Mouse (Mus musculus) liver, adult 2 months (tissue): ENCODE measurements around the gene Slc4a3. TPM values are rescaled to one million over a fixed set of nuclear protein-coding genes. Genes with fewer than 3 reads are reported as not detected.

ENCODE experiments used
- DNase-seq: peaks from one replicate; pipeline ENCODE4 v3.0.0-alpha.2; 2011; ENCODE audit warnings: low read depth, low spot score; ENCODE audit errors: extremely low read depth
- H3K27ac ChIP-seq: fragments of 200-500 bp; replicated peaks from 2 replicates; pipeline ENCODE4 v1.5.1; 2012; ENCODE audit warnings: low read depth, mild to moderate bottlenecking, control low read depth, inconsistent platforms, low read length; ENCODE audit not compliant: insufficient read depth
- H3K27me3 ChIP-seq: fragments of 200-500 bp; 2 replicates; pipeline ENCODE4 v1.6.1; 2012; ENCODE audit warnings: mild to moderate bottlenecking, moderate library complexity, low read length, inconsistent platforms; ENCODE audit not compliant: control insufficient read depth, insufficient read depth
- H3K36me3 ChIP-seq: fragments of 200-500 bp; 2 replicates; pipeline ENCODE4 v1.6.1; 2012; ENCODE audit warnings: low read length, inconsistent platforms; ENCODE audit not compliant: control insufficient read depth, insufficient read depth
- H3K4me1 ChIP-seq: fragments of 200-500 bp; 2 replicates; pipeline ENCODE4 v1.6.1; 2011; ENCODE audit warnings: low read length; ENCODE audit not compliant: control insufficient read depth, insufficient read depth
- H3K4me3 ChIP-seq: fragments of 200-500 bp; 2 replicates; pipeline ENCODE4 v1.5.1; 2011; ENCODE audit warnings: low read depth, mild to moderate bottlenecking, control low read depth, low read length, moderate library complexity; ENCODE audit not compliant: insufficient read depth
- H3K79me2 ChIP-seq: fragments of 200-500 bp; 2 replicates; pipeline ENCODE4 v1.6.1; 2012; ENCODE audit warnings: inconsistent platforms, mild to moderate bottlenecking, low read length, moderate library complexity; ENCODE audit not compliant: control insufficient read depth, insufficient read depth
- H3K9ac ChIP-seq: fragments of 200-500 bp; 2 replicates; pipeline ENCODE4 v1.6.1; 2012; ENCODE audit warnings: low read depth, mild to moderate bottlenecking, control low read depth, inconsistent platforms, low read length
- CTCF ChIP-seq: fragments of 200-500 bp; IDR thresholded peaks from 2 replicates; pipeline ENCODE4 v1.5.1; 2011; ENCODE audit warnings: low read depth, low read length, control low read depth
- POLR2A ChIP-seq: fragments of 200-500 bp; IDR thresholded peaks from 2 replicates; pipeline ENCODE4 v1.6.1; 2011; ENCODE audit warnings: low read length, control low read depth; ENCODE audit not compliant: insufficient read depth; ENCODE audit errors: extremely low read depth
- WGBS: fragments of 180-500 bp; shearing (Covaris S2); methylation state at CpG from one replicate; pipeline ENCODE4 v1.1.7; 2018; 5-methylcytosine and 5-hydroxymethylcytosine counted together
- polyA plus RNA-seq: library from polyadenylated mRNA; depleted of rRNA; stranded (reverse); fragments of >200 nt; gene quantifications from 2 replicates; pipeline ENCODE4 v1.2.3, GENCODE M21; 2012
- total RNA-seq: library from RNA; depleted of rRNA; stranded (reverse); fragments of >200 nt; gene quantifications from 2 replicates; pipeline ENCODE4 v1.2.3, GENCODE M21; 2014

The Slc4a3 gene
- total and polyA plus RNA-seq, 2 experiments: 0.37 to 0.76 TPM

DNA sequence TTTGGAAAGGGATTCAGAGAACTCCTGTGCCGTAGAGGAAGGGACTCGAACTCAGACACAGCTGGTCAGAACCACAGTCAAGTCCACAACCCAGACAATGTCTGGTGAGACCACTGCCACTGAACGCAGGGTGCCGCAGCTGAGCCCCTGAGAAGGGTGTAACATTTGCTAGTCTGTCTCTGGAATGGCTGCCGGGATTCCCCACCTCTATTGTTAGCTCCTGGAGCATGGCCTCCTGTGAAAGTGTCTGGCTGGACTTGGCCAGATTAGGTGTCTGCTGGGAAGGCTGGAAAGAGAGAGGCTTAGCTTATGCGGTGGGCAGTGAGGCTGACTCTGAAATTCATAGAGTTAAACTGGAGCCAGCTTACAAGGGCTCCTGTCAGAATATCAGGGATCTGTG lies 24.3 kb downstream of the Slc4a3 start:
- peaks cover 10% of the 10 kb centered on the region; the same call in 1 of the 2 replicates for H3K27me3 ChIP-seq
- no peaks in the 10 kb centered on the region for H3K36me3 ChIP-seq
- H3K27ac ChIP-seq: no peak overlapping the region
- TF ChIP-seq CTCF (no peak), POLR2A (no peak)
- DNase-seq: no peak
- no peaks in the 10 kb centered on the region for H3K4me1 ChIP-seq
- no peak overlapping the region for H3K4me3 ChIP-seq
- H3K9ac ChIP-seq: no peak overlapping the region
- H3K79me2 ChIP-seq: no peaks in the 10 kb centered on the region
- WGBS: 66% methylated on average over 6 of the region's 6 CpGs

DNA sequence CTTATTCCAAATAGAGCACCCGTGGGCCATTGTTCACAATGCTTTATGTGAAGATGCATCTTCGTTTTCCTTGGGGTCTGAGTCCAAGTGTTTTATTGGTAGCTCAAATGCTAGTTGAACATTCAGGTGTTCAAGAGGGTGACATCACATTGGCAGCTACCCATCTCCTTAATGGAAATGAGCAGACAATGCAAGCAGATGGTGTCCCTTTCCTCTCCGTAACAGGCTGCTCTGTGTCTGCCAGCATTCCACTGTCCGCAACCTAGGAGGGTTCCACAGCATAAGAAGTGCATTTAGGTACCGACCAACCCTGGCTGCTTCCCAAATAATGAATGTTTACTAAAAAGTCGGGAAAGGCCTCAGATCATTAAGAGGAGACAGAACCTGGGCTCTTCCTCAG lies 26.7 kb downstream of the Slc4a3 start:
- no peak for DNase-seq

GRCm38 (mm10) chr1:75573715-75574114 lies 27.6 kb downstream of the Slc4a3 start:
- Histone ChIP-seq H3K9ac (no peak overlapping the region), H3K79me2 (no peaks in the 10 kb centered on the region), H3K36me3 (no peaks in the 10 kb centered on the region), H3K4me3 (no peak overlapping the region), H3K27ac (no peak overlapping the region), H3K4me1 (no peaks in the 10 kb centered on the region), H3K27me3 (peaks cover 10% of the 10 kb centered on the region; the same call in 1 of the 2 replicates)
- no peak for TF ChIP-seq POLR2A
- no peak for TF ChIP-seq CTCF
- WGBS: 83% methylated on average over 7 of the region's 7 CpGs
- DNase-seq: no peak

More for the DNA sequence above, 26.7 kb downstream of the Slc4a3 start:
- 77% methylated on average over 6 of the region's 6 CpGs for WGBS
- no peak for TF ChIP-seq CTCF
- TF ChIP-seq POLR2A: no peak
- H3K27ac ChIP-seq: no peak overlapping the region
- no peak overlapping the region for H3K9ac ChIP-seq
- no peak overlapping the region for H3K4me3 ChIP-seq
- no peaks in the 10 kb centered on the region for H3K79me2 ChIP-seq
- no peaks in the 10 kb centered on the region for H3K36me3 ChIP-seq
- H3K27me3 ChIP-seq: peaks cover 14% of the 10 kb centered on the region; the same call in 1 of the 2 replicates
- no peaks in the 10 kb centered on the region for H3K4me1 ChIP-seq

DNA sequence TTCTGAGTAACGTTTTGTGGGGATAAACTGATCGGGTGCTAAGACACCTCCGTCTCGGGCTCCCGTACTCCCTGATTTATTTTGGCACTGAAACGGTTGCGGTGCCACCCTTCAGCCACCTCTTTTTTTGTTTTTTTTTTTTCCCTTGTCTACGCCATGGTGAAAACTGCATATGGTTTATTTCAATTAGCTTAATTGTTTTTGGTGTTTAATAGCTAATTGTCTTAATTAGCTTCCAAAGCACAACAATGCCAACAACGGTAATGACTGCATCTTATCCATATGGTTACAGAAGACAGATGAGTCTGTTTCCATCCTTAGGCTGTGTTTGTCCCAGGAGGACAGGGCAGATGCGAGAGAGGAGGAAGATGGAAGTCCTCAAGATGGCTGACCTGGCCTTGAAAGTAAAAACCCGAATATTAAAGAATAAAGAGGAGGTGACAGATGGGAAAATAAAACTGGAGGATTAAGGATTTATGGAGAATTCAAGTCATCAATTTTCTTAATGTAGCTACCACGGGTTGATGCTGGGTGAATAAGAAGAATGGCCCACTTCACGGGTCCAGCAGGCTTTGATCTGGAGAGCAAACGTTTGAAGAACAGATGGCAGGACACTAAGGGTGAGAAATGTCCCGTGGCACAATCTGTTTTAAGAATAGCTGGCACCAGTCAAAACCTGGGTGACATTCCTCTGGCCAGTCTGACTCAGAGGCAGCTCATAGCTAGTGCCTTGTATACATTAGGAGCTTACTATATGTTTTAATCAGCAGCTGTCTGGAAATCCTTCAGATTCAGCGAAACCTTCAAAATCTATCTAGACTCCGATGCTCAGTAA lies 28.6 kb downstream of the Slc4a3 start:
- no peaks in the 10 kb centered on the region for H3K4me1 ChIP-seq
- H3K79me2 ChIP-seq: no peaks in the 10 kb centered on the region
- no peak overlapping the region for H3K9ac ChIP-seq
- H3K27me3 ChIP-seq: peaks cover 13% of the 10 kb centered on the region; the same call in 1 of the 2 replicates
- H3K4me3 ChIP-seq: no peak overlapping the region
- TF ChIP-seq POLR2A: no peak
- WGBS: 73% methylated on average over 17 of the region's 17 CpGs
- no peak overlapping the region for H3K27ac ChIP-seq
- no peaks in the 10 kb centered on the region for H3K36me3 ChIP-seq
- DNase-seq: no peak

GRCm38 (mm10) chr1:75581936-75582624 lies 36.0 kb downstream of the Slc4a3 start:
- Histone ChIP-seq H3K79me2 (no peaks in the 10 kb centered on the region), H3K9ac (no peak overlapping the region), H3K4me1 (no peaks in the 10 kb centered on the region), H3K4me3 (no peak overlapping the region), H3K27me3 (0 out of 2 replicates have a peak, but pooled peaks cover 10% of the 10 kb centered on the region), H3K27ac (no peak overlapping the region), H3K36me3 (no peaks in the 10 kb centered on the region)
- WGBS: 70% methylated on average over 7 of the region's 7 CpGs
- no peak for DNase-seq
- TF ChIP-seq CTCF: no peak
- TF ChIP-seq POLR2A: no peak
